Mouse (Mus musculus) testis, adult 2 months (tissue): Measurements from ENCODE around the gene Eef2k.

Experiments used
- CTCF ChIP-seq: fragments of 200-500 bp; IDR thresholded peaks from 2 replicates; pipeline ENCODE4 v1.5.1; 2012; ENCODE audit warnings: low read depth, mild to moderate bottlenecking, inconsistent platforms, low read length, moderate library complexity; ENCODE audit not compliant: control insufficient read depth, insufficient read depth, insufficient replicate concordance
- POLR2A ChIP-seq: fragments of 200-500 bp; IDR thresholded peaks from 2 replicates; pipeline ENCODE4 v1.6.1; 2012; ENCODE audit warnings: low read depth, mild to moderate bottlenecking, inconsistent platforms, low read length, moderate library complexity; ENCODE audit not compliant: control insufficient read depth

DNA sequence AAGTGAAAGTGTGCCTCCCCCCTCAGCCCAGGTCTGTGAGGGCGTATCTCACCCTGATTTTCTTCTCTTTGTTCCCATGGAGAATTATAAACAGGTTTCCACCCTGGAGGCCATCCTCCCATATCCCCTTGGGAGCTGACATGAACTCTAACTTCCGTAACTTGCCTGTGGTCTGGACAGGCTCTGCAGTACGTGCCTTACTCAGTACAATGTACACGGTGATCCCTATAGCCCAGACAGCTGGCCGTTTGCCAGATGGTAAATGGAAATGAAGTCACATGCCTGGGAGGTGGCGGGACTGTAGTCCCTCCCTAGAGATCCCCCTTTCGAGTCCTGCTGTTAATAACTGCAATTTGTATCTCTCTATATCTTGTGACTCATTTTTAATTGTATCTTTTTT lies 22.5 kb downstream of the Eef2k start:
- no peak for TF ChIP-seq CTCF
- no peak for TF ChIP-seq POLR2A
